Mouse (Mus musculus): Measurements from ENCODE around the gene Vgll1. TPM values are rescaled to one million over a fixed set of nuclear protein-coding genes. Genes with fewer than 3 reads are reported as not detected.

The Vgll1 gene
- polyA plus RNA-seq, 1 experiment from 2014 or later, result not detected

DNA sequence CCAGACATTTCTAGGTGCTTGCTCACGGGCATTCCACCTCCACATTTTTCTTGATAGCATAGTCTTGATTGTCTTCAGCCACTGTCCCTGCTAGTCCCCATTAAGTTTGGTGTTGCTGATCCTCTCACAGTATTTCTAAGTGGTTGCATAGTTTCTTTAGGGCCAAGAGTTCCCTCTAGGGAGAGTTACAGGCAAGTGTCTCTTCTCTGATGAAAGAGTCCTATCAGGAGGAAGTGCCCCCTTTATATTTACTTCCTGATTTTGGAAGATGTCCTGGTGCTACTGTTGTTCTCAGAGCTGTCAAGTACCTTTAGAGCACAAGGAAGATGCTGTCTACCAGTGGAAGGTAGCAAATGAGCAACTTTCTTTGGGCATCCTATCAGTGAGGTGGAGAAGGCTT is 65.6 kb downstream of the Vgll1 start:
- H3K4me3 ChIP-seq, result no peak overlapping the region
- ATAC-seq (ENCODE audit: low FRiP score), result no peak

More for the DNA sequence above, 65.6 kb downstream of the Vgll1 start:
- no peak overlapping the region for H3K9ac ChIP-seq
- H3K4me2 ChIP-seq, result no peak overlapping the region
- 79% methylated on average over 1 of the region's 1 CpGs for WGBS
- H3K4me1 ChIP-seq (replicated peaks), result no peaks in the 10 kb centered on the region
- no peak overlapping the region for H3K27ac ChIP-seq
- H3K9me3 ChIP-seq, result no peaks in the 10 kb centered on the region
- no peaks in the 10 kb centered on the region for H3K36me3 ChIP-seq
- H3K27me3 ChIP-seq, result no peaks in the 10 kb centered on the region

Other genes starting within 250 kb of the Vgll1 start
- 0.23 TPM in 1 of 2 replicates, not detected in the other for gene Adgrg4, start 217.9 kb upstream of the Vgll1 start, polyA plus RNA-seq (2015; fragmentation: Nextera tagmentation; extraction: Ambion mirVana)
- gene Brs3, start 45.0 kb upstream of the Vgll1 start, polyA plus RNA-seq (2015; fragmentation: Nextera tagmentation; extraction: Ambion mirVana), result 0.22 and 0.34 TPM in 2 replicates
- gene Htatsf1, start 34.5 kb upstream of the Vgll1 start, polyA plus RNA-seq (2015; fragmentation: Nextera tagmentation; extraction: Ambion mirVana), result 92.0 and 98.4 TPM in 2 replicates
- gene Cd40lg, start 124.0 kb downstream of the Vgll1 start, polyA plus RNA-seq (2015; fragmentation: Nextera tagmentation; extraction: Ambion mirVana), result not detected in 2 replicates

All from hindbrain, embryonic 13.5 days (tissue).